Comparison of ENCODE assay signal across 29 mouse cellular contexts in the genomic region with DNA sequence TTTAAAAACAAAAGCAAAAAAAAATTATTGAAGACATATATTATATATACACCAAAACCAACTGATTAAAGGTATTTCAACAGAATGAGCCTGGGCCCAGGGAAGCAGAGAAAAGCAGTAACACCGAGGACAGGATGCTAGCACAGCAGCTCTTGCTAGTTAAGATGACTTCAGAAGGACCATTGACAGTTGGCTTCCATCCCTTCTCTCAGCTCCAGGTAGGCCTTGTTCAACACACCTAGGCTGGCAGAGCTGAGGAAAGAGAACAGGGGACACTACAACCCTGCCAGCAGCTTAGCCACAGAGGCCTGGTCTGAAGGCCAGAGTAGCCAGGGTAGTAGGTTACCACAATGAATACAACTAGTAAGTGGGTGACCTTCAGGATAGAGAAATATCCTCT. TPM values are rescaled to one million over a fixed set of nuclear protein-coding genes. Genes with fewer than 3 reads are reported as not detected.
DNase-seq lines count a peak whose midpoint lies in the region; ATAC-seq and TF ChIP-seq lines count a peak whose summit lies in the region.
"Had no signal": no experiment of that assay in that cellular context is flagged by ENCODE, and none has a peak within 500 bp of the region (broad histone marks: within the 10 kb centered on the region; RNA-seq: fewer than 3 reads in every experiment).

No protein-coding gene starts in this region.

- no peak for TF ChIP-seq CTCF in gastrocnemius, adult 2 months (IDR thresholded peaks at IDR 0.05)

- peak overlapping the region; percentile 20; the same call in 1 of the 2 replicates for H3K27ac ChIP-seq in gastrocnemius, adult 2 months
- H3K27ac ChIP-seq in liver, embryonic 13.5 days: peak overlapping the region; percentile 99
- peak overlapping the region; percentile 85 for H3K27ac ChIP-seq in macrophage
- H3K27ac ChIP-seq: embryonic facial prominence, embryonic 12.5 days; forebrain, embryonic 15.5 days; hindbrain, embryonic 13.5 days; layer of hippocampus, adult 2 months; limb, embryonic 10.5 days; limb, embryonic 15.5 days; neural tube, embryonic 15.5 days had no signal

- H3K4me3 ChIP-seq in gastrocnemius, adult 2 months: no peak overlapping the region
- H3K4me3 ChIP-seq in megakaryocyte, embryonic 14.5 days (replicated peaks): peak overlapping the region; percentile 30
- no peak overlapping the region for H3K4me3 ChIP-seq in liver, embryonic 13.5 days (replicated peaks)
- no peak overlapping the region for H3K4me3 ChIP-seq in macrophage (ENCODE audit: inconsistent target)
- H3K4me3 ChIP-seq: embryonic facial prominence, embryonic 12.5 days; forebrain, embryonic 15.5 days; hindbrain, embryonic 13.5 days; layer of hippocampus, adult 2 months; limb, embryonic 10.5 days; limb, embryonic 15.5 days; neural tube, embryonic 15.5 days had no signal

- peaks cover 8% of the 10 kb centered on the region for H3K36me3 ChIP-seq in megakaryocyte, embryonic 14.5 days (replicated peaks; ENCODE audit: low read length)
- peaks cover 38% of the 10 kb centered on the region for H3K36me3 ChIP-seq in liver, embryonic 13.5 days
- no peaks in the 10 kb centered on the region for H3K36me3 ChIP-seq in macrophage (ENCODE audit: inconsistent target)
- H3K36me3 ChIP-seq: embryonic facial prominence, embryonic 12.5 days; forebrain, embryonic 15.5 days; hindbrain, embryonic 13.5 days; limb, embryonic 10.5 days; limb, embryonic 15.5 days; neural tube, embryonic 15.5 days had no signal

- H3K4me2 ChIP-seq in liver, embryonic 13.5 days: no peak overlapping the region
- H3K4me2 ChIP-seq: embryonic facial prominence, embryonic 12.5 days; forebrain, embryonic 15.5 days; heart, embryonic 11.5 days; hindbrain, embryonic 13.5 days; limb, embryonic 15.5 days; neural tube, embryonic 15.5 days had no signal

- ATAC-seq in megakaryocyte, adult 5-6 weeks (ENCODE audit: poor library complexity, severe bottlenecking): no peak
- ATAC-seq in liver, embryonic 13.5 days (ENCODE audit: low read depth): no peak
- ATAC-seq: forebrain, embryonic 15.5 days had no signal

- intact Hi-C loops in gastrocnemius, adult 2 months (cut with DNase I): no loop called here

- no peak for DNase-seq in gastrocnemius, adult 2 months
- DNase-seq in gastrocnemius, postnatal 4 days (ENCODE audit: low spot score in 2 of 2): no peak
- DNase-seq in liver, embryonic 13.5 days: no peak
- DNase-seq in frontal cortex, postnatal 10 days (ENCODE audit: low spot score in 2 of 2): no peak
- DNase-seq in layer of hippocampus, adult 8-10 months (ENCODE audit: low spot score in 2 of 2): no peak
- DNase-seq: adrenal gland, adult 8-10 months; cerebellum, adult 11 months; cerebellum, adult 9-11 months; embryo, embryonic 11 days; heart, postnatal 4 days; kidney, adult 11 months; kidney, postnatal 25 days; lung, postnatal 36 days; midbrain, embryonic 14.5 days; retina, postnatal 1 day; right cerebral cortex, postnatal 14 days; thymus, postnatal 25 days had no signal

- H3K27me3 ChIP-seq in megakaryocyte, embryonic 14.5 days (replicated peaks): no peaks in the 10 kb centered on the region
- H3K27me3 ChIP-seq in liver, embryonic 13.5 days: no peaks in the 10 kb centered on the region
- H3K27me3 ChIP-seq: embryonic facial prominence, embryonic 12.5 days; forebrain, embryonic 15.5 days; hindbrain, embryonic 13.5 days; limb, embryonic 15.5 days; neural tube, embryonic 15.5 days had no signal

- H3K4me1 ChIP-seq in megakaryocyte, embryonic 14.5 days: peaks cover 94% of the 10 kb centered on the region
- peaks cover 96% of the 10 kb centered on the region for H3K4me1 ChIP-seq in liver, embryonic 13.5 days (replicated peaks)
- H3K4me1 ChIP-seq: embryonic facial prominence, embryonic 12.5 days; forebrain, embryonic 15.5 days; hindbrain, embryonic 13.5 days; limb, embryonic 10.5 days; limb, embryonic 15.5 days; neural tube, embryonic 15.5 days had no signal

- H3K79me2 ChIP-seq in macrophage (ENCODE audit: inconsistent target): peaks cover 88% of the 10 kb centered on the region

- WGBS in liver, embryonic 13.5 days (ENCODE audit: insufficient replicate concordance): 83% methylated on average over 1 of the region's 1 CpGs
- 83% methylated on average over 1 of the region's 1 CpGs for WGBS in macrophage (ENCODE audit: missing documents)

- peak overlapping the region; percentile 34; the same call in 1 of the 2 replicates for H3K9ac ChIP-seq in liver, embryonic 13.5 days
- H3K9ac ChIP-seq: embryonic facial prominence, embryonic 12.5 days; forebrain, embryonic 15.5 days; hindbrain, embryonic 13.5 days; limb, embryonic 15.5 days; neural tube, embryonic 15.5 days had no signal

- H3K9me3 ChIP-seq in megakaryocyte, embryonic 14.5 days: no peaks in the 10 kb centered on the region
- no peaks in the 10 kb centered on the region for H3K9me3 ChIP-seq in liver, embryonic 13.5 days (replicated peaks)
- H3K9me3 ChIP-seq: embryonic facial prominence, embryonic 12.5 days; forebrain, embryonic 15.5 days; G1E; hindbrain, embryonic 13.5 days; limb, embryonic 10.5 days; limb, embryonic 15.5 days; neural tube, embryonic 15.5 days had no signal

RNA-seq across cellular contexts. Expression of a gene that starts 11.9 kb away (rescaled TPM):
- total RNA-seq in gastrocnemius, adult 2 months (2021): 10 to 100 TPM; 39.8 to 43.6 TPM
- 10 to 100 TPM; 19.4 to 20.4 TPM for total RNA-seq in gastrocnemius, postnatal 4 days (2021)
- 7.0 and 10.9 TPM in 2 replicates for polyA plus RNA-seq in megakaryocyte, embryonic 14.5 days (2012; ENCODE audit: insufficient read depth, low replicate concordance)
- 45.0 and 56.3 TPM in 2 replicates for total RNA-seq in megakaryocyte, adult 5-6 weeks (2015)
- total RNA-seq in megakaryocyte, adult 5-6 weeks (2017): 29.8 and 31.6 TPM in 2 replicates
- polyA plus RNA-seq in liver, embryonic 13.5 days (2015; fragmentation: Nextera tagmentation; extraction: Ambion mirVana): 75.1 and 80.8 TPM in 2 replicates
- 100 to 1,000 TPM in 15 of 26 experiments, 10 to 100 TPM in 11; 13.1 to 439 (median 135) TPM for total RNA-seq in macrophage (2018; cell fraction: chromatin; rRNA removed)
- total RNA-seq in macrophage (2018; cell fraction: cytosol; rRNA removed): 10 to 100 TPM; 27.7 to 75.5 (median 38.9) TPM
- total RNA-seq in macrophage (2018; cell fraction: nucleus; rRNA removed): 100 to 1,000 TPM in 18 of 26 experiments, 10 to 100 TPM in 8; 57.0 to 318 (median 156) TPM
- 22.9 to 56.7 TPM (median 32.9 TPM) in 3 replicates for polyA plus RNA-seq in macrophage (2018)
- total RNA-seq in layer of hippocampus, adult 8-10 months (2022): 1 to 10 TPM; 3.9 to 5.0 (median 4.3) TPM

Comparison
In these comparisons a context has a peak if more than half of its experiments do, and no peak if none do; other contexts are left out.
1. H3K27ac ChIP-seq: peak in every context shown above with its lines; median percentile 99 in liver, embryonic 13.5 days; 85 in macrophage; 20 in gastrocnemius, adult 2 months.